Mouse (Mus musculus) kidney, postnatal 0 days (tissue): Measurements from ENCODE around the gene Ift74. TPM values are rescaled to one million over a fixed set of nuclear protein-coding genes. Genes with fewer than 3 reads are reported as not detected.
A peak's percentile ranks its signal among the peaks of the same experiment; 100 is the strongest.
"Not testable (repeated sequence)": the region's sequence is repeated elsewhere in the genome, so short reads cannot be mapped to it uniquely, and the experiment has no call there.

Experiments used
- ATAC-seq: fragments of 200-750 bp; cut with Nextera tagmentation; replicated peaks from 2 replicates; pipeline ENCODE4 v1.8.0; 2017; ENCODE audit warnings: low read depth, moderate number of reproducible peaks, moderate TSS enrichment, moderate library complexity; ENCODE audit not compliant: low FRiP score
- DNase-seq: peaks from one replicate; pipeline ENCODE4 v3.0.0-alpha.2; 2016; ENCODE audit warnings: low spot score
- H3K27ac ChIP-seq: fragments of 300-500 bp; sonication (generic); 2 replicates; pipeline ENCODE4 v1.5.1; 2014; ENCODE audit warnings: mild to moderate bottlenecking
- H3K27me3 ChIP-seq: fragments of 300-500 bp; sonication (generic); 2 replicates; pipeline ENCODE4 v1.6.1; 2014; ENCODE audit warnings: low read length, mixed read lengths; ENCODE audit not compliant: insufficient read depth
- H3K36me3 ChIP-seq: fragments of 300-500 bp; sonication (generic); 2 replicates; pipeline ENCODE4 v1.6.1; 2014; ENCODE audit warnings: low read length, mixed read lengths; ENCODE audit not compliant: insufficient read depth
- H3K4me1 ChIP-seq: fragments of 300-500 bp; sonication (generic); replicated peaks from 2 replicates; pipeline ENCODE4 v1.6.1; 2014; ENCODE audit warnings: antibody characterized with exemption, low read length, mixed read lengths; ENCODE audit not compliant: insufficient read depth
- H3K4me2 ChIP-seq: fragments of 300-500 bp; sonication (generic); 2 replicates; pipeline ENCODE4 v1.6.1; 2014; ENCODE audit warnings: mild to moderate bottlenecking, low read length, moderate library complexity, mixed read lengths
- H3K4me3 ChIP-seq: fragments of 300-500 bp; sonication (generic); replicated peaks from 2 replicates; pipeline ENCODE4 v1.5.1; 2014; ENCODE audit warnings: low read depth, low read length
- H3K9ac ChIP-seq: fragments of 300-500 bp; sonication (generic); 2 replicates; pipeline ENCODE4 v1.6.1; 2014; ENCODE audit warnings: low read depth, low read length
- H3K9me3 ChIP-seq: fragments of 300-500 bp; sonication (generic); replicated peaks from 2 replicates; pipeline ENCODE4 v1.6.1; 2016; ENCODE audit warnings: low read length, inconsistent platforms, mixed read lengths
- CTCF ChIP-seq: IDR thresholded peaks from 2 replicates; pipeline ENCODE4 v1.5.1; 2016; ENCODE audit warnings: antibody characterized with exemption, low read depth, mild to moderate bottlenecking, moderate library complexity
- WGBS: fragments of 180-500 bp; shearing (Covaris S2); extraction: QIAGEN DNeasy Blood & Tissue Kit; methylation state at CpG from one replicate; pipeline ENCODE4 v1.1.7; 2014; 5-methylcytosine and 5-hydroxymethylcytosine counted together
- polyA plus RNA-seq: library from polyadenylated mRNA; unstranded; fragments of >200 nt; fragmentation: Nextera tagmentation; extraction: Ambion mirVana; gene quantifications from 2 replicates; pipeline ENCODE4 v1.2.1, GENCODE M21; 2015

The Ift74 gene
- polyA plus RNA-seq, 1 experiment from 2014 or later = 48.1 TPM

DNA sequence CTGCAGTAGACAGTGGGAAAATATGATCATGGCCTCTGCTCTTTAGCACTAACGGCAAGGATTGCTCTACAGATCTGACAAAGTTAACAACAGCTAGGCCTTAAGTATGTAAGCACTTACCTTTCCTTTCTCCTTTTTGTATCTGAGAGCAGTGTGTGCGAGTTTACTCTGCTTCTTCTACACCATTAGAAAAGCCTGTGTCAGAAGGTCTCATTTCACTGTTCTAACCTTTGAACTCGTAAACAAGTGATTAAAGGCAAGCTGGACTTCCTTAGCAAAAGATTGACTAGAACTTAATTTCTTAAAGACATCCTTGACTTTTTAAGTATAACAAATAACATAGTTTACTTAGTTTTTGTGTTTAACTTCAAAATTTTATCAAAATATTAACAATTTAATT is 35.6 kb downstream of the Ift74 start, which contains the start of gene Lrrc19:
Gene Lrrc19, minus strand, starts transcription at position 225 of the 400 bp plus-strand sequence.
- WGBS = 76% methylated on average over 3 of the region's 3 CpGs
- no peak within 1 kb of the TSS for H3K27ac ChIP-seq
- ATAC-seq = no peak
- TF ChIP-seq CTCF = no peak
- no peak for DNase-seq
- H3K4me1 ChIP-seq = no peaks in the 10 kb centered on the region
- H3K36me3 ChIP-seq = peaks cover 10% of the 10 kb centered on the region; the same call in 1 of the 2 replicates
- no peak within 1 kb of the TSS for H3K4me3 ChIP-seq
- H3K27me3 ChIP-seq = no peaks in the 10 kb centered on the region
- no peaks in the 10 kb centered on the region for H3K9me3 ChIP-seq
- H3K4me2 ChIP-seq = no peak within 1 kb of the TSS
- H3K9ac ChIP-seq = no peak within 1 kb of the TSS

DNA sequence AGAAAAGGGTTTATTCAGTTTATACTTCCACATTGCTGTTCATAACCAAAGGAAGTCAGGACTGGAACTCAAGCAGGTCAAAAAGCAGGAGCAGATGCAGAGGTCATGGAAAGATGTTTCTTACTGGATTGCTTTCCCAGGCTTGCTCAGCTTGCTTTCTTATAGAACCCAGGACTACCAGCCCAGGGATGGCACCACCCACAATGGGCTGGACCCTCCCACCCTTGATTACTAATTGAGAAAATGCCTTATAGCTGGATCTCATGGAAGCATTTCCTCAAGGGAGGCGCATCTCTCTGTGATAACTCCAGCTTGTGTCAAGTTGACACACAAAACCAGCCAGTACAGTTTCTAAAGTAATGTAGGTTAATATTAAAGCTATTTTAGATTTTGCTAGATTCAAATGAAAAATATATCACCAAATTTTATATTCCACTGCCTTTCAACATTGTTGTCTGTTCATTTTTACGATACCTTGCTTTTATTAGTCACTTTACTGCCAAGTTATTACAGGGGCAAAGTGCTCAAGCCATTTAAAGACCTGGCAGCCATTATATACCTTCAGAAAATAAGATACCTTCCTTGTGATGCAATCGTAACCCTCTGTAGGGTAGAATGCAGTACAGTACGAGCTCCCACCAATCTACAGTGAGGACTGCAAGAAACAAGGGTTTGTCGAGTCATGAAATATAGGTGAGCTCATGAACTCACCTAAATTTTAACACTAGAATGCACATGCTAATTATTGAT is 36.3 kb downstream of the Ift74 start:
- H3K27me3 ChIP-seq, H3K27ac ChIP-seq, H3K4me3 ChIP-seq, H3K9ac ChIP-seq, H3K4me1 ChIP-seq, H3K4me2 ChIP-seq, DNase-seq, H3K9me3 ChIP-seq, ATAC-seq: not testable (repeated sequence)
- WGBS = 91% methylated on average over 5 of the region's 5 CpGs
- H3K36me3 ChIP-seq = peaks cover 10% of the 10 kb centered on the region; the same call in 1 of the 2 replicates

DNA sequence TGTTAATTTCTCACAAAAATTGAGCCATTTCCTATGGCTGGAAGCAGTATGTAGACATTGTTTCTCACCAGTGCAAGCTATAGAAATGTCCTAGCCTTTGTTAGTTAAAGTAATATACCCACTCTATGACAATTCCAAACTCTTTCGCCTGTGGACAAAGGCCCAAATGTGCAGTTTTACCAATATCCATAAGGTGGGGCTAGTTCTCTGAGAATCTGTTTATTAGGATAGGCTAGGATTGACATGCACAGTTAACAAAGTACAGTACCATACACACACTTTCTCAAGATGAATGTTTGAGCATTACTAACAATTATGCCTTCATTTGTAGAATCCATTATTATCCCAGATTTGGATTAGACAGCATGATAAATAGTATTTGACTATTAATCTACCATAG is 55.4 kb downstream of the Ift74 start:
- Histone ChIP-seq H3K9ac (no peak overlapping the region), H3K4me1 (no peaks in the 10 kb centered on the region), H3K4me2 (no peak overlapping the region), H3K27me3 (no peaks in the 10 kb centered on the region), H3K27ac (no peak overlapping the region), H3K4me3 (no peak overlapping the region), H3K36me3 (no peaks in the 10 kb centered on the region), H3K9me3 (no peaks in the 10 kb centered on the region)
- WGBS = 29% methylated on average over 1 of the region's 1 CpGs
- TF ChIP-seq CTCF = peak; percentile 88
- DNase-seq (peak; percentile 76), ATAC-seq (peak; percentile 59)

DNA sequence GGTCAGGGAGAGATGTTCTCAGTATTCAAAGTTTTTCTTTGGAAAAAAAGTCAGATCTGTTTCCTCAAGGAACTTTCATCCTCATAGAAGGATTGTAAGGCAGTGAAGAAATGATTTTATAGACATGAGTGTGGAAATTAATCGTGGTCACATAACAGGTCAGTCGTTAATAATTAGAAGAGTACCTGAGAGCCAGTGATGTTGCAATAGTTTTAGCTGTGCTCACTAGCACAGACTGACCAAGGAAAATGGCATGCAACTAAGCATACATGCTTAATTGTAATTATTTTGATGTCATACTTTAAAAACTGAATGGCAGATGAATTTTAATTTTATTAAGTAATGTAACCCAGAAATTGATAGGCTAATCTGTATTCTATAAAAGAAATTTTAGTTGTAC is 66.4 kb downstream of the Ift74 start:
- 92% methylated on average over 2 of the region's 2 CpGs for WGBS

DNA sequence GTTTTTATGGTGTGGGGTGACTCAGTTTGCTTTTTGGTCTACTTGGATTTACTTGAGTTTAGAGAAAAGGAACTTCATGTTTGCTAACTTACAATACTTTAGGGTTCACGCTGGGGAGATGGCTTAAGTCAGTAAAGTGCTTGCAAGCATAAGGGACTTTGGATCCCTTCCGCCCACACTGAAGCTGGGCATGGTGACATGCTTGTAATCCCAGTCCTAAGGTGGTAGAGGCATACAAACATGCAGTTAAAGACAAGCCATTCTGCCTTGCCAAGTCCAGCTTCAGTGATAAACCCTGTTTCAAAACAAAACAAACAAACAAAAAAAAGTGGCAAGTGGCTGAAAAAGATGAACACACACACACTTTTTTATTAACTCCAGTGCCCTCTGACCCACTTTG is 66.9 kb downstream of the Ift74 start:
- H3K9me3 ChIP-seq = no peaks in the 10 kb centered on the region
- DNase-seq (no peak), ATAC-seq (no peak)
- H3K27me3 ChIP-seq = no peaks in the 10 kb centered on the region
- H3K9ac ChIP-seq = no peak overlapping the region
- peaks cover 10% of the 10 kb centered on the region; the same call in 1 of the 2 replicates for H3K36me3 ChIP-seq
- no peaks in the 10 kb centered on the region for H3K4me1 ChIP-seq
- no peak overlapping the region for H3K27ac ChIP-seq
- WGBS = 91% methylated on average over 2 of the region's 2 CpGs
- no peak for TF ChIP-seq CTCF
- no peak overlapping the region for H3K4me3 ChIP-seq
- H3K4me2 ChIP-seq = no peak overlapping the region

More for the DNA sequence above, 66.4 kb downstream of the Ift74 start:
- no peak overlapping the region for H3K4me3 ChIP-seq
- peaks cover 10% of the 10 kb centered on the region; the same call in 1 of the 2 replicates for H3K36me3 ChIP-seq
- no peak overlapping the region for H3K27ac ChIP-seq
- TF ChIP-seq CTCF = no peak
- ATAC-seq (no peak), DNase-seq (no peak)
- H3K4me2 ChIP-seq = no peak overlapping the region
- no peak overlapping the region for H3K9ac ChIP-seq
- no peaks in the 10 kb centered on the region for H3K4me1 ChIP-seq
- H3K9me3 ChIP-seq = no peaks in the 10 kb centered on the region
- H3K27me3 ChIP-seq = no peaks in the 10 kb centered on the region

DNA sequence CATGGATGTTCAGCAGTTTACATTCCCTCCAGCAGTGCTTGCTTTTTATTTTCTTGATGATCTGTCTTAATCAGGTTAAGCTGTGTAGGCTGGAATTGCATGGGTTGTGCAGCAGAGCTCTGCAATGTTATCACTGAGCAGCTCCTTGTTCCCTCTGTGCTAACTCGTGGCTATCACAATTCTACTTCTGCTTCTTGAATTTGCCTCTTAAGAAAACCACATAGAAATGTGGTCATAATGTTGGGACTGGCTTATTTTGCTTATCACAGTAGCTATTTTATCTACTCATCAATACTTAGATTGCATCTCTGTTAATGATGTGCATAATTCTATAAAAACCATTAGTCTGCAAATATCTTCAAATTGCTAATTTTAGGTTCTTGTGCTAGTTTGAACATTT is 67.7 kb downstream of the Ift74 start:
- Histone ChIP-seq H3K9ac (no peak overlapping the region), H3K36me3 (peaks cover 14% of the 10 kb centered on the region), H3K4me1 (no peaks in the 10 kb centered on the region), H3K4me2 (no peak overlapping the region), H3K27ac (no peak overlapping the region), H3K4me3 (no peak overlapping the region), H3K9me3 (no peaks in the 10 kb centered on the region), H3K27me3 (no peaks in the 10 kb centered on the region)
- DNase-seq (no peak), ATAC-seq (no peak)
- 59% methylated on average over 1 of the region's 1 CpGs for WGBS
- TF ChIP-seq CTCF = no peak

DNA sequence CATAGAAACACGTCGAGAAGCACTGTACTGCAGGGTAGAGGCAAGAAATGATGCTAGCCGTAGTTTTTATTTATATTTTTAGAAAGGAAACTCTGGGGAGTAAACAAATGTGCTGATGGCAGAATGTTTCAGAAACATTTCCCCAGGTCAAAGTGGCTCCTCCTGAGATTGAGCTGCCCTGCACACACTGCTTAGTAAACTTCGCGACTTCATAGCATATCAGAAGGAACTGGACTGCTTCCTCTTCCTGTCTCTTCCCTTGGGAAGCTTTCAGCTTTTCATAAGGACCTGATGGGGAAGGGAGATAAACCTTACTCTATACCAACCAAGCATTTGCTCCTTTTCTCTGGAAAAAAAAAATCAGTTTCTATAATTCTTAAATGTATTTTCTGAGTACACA is 69.0 kb downstream of the Ift74 start:
- ATAC-seq (no peak), DNase-seq (peak; percentile 32)
- peaks cover 20% of the 10 kb centered on the region for H3K36me3 ChIP-seq
- H3K4me1 ChIP-seq = no peaks in the 10 kb centered on the region
- TF ChIP-seq CTCF = no peak
- H3K27me3 ChIP-seq = no peaks in the 10 kb centered on the region
- 76% methylated on average over 5 of the region's 5 CpGs for WGBS
- H3K4me2 ChIP-seq = no peak overlapping the region
- H3K4me3 ChIP-seq = no peak overlapping the region
- H3K9me3 ChIP-seq = no peaks in the 10 kb centered on the region
- no peak overlapping the region for H3K9ac ChIP-seq
- H3K27ac ChIP-seq = no peak overlapping the region

DNA sequence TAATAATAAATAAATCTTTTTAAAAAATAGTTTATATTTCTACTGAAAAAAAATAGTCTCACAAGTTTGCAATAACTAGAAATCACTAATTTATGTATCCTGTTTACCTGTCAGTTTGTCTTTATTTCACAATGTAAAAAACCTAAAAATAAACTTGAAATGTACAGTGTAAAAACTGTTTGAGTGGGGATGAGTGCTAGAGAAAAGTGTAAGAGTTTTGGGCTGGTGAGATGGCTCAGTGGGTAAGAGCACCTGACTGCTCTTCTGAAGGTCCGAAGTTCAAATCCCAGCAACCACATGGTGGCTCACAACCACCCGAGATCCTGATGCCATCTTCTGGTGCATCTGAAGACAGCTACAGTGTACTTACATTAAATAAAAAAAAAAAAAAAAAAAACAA is 75.5 kb downstream of the Ift74 start:
- H3K4me3 ChIP-seq, H3K27me3 ChIP-seq, H3K27ac ChIP-seq, H3K9ac ChIP-seq, DNase-seq, H3K9me3 ChIP-seq, ATAC-seq, H3K4me1 ChIP-seq, H3K4me2 ChIP-seq: not testable (repeated sequence)
- peaks cover 11% of the 10 kb centered on the region for H3K36me3 ChIP-seq
- WGBS = 96% methylated on average over 2 of the region's 2 CpGs
